Mouse (Mus musculus) heart, postnatal 0 days (tissue): ENCODE results near the gene Magi2. TPM values are rescaled to one million over a fixed set of nuclear protein-coding genes. Genes with fewer than 3 reads are reported as not detected.

Source experiments
- ATAC-seq: fragments of 200-750 bp; cut with Nextera tagmentation; 2 replicates; pipeline ENCODE4 v1.8.0; 2017; ENCODE audit warnings: low read depth, moderate number of reproducible peaks, moderate library complexity; ENCODE audit not compliant: insufficient read depth
- DNase-seq: peaks from one replicate; pipeline ENCODE4 v3.0.0-alpha.2; 2016; ENCODE audit warnings: low spot score
- H3K27ac ChIP-seq: fragments of 300-500 bp; sonication (generic); 2 replicates; pipeline ENCODE4 v1.5.1; 2014; ENCODE audit warnings: low read depth, mild to moderate bottlenecking
- H3K27me3 ChIP-seq: fragments of 300-500 bp; sonication (generic); 2 replicates; pipeline ENCODE4 v1.6.1; 2014; ENCODE audit warnings: low read length, mixed read lengths; ENCODE audit not compliant: control insufficient read depth, insufficient read depth
- H3K36me3 ChIP-seq: fragments of 300-500 bp; sonication (generic); replicated peaks from 2 replicates; pipeline ENCODE4 v1.6.1; 2014; ENCODE audit warnings: low read length, mixed read lengths; ENCODE audit not compliant: control insufficient read depth, insufficient read depth
- H3K4me1 ChIP-seq: fragments of 300-500 bp; sonication (generic); 2 replicates; pipeline ENCODE4 v1.6.1; 2014; ENCODE audit warnings: antibody characterized with exemption; ENCODE audit not compliant: control insufficient read depth, insufficient read depth
- H3K4me2 ChIP-seq: fragments of 300-500 bp; sonication (generic); 2 replicates; pipeline ENCODE4 v1.6.1; 2014; ENCODE audit warnings: low read depth, mild to moderate bottlenecking, low read length, moderate library complexity
- H3K4me3 ChIP-seq: fragments of 300-500 bp; sonication (generic); 2 replicates; pipeline ENCODE4 v1.5.1; 2014; ENCODE audit warnings: low read depth, low read length
- H3K9ac ChIP-seq: fragments of 300-500 bp; sonication (generic); replicated peaks from 2 replicates; pipeline ENCODE4 v1.6.1; 2014; ENCODE audit warnings: low read depth, low read length, mixed read lengths
- H3K9me3 ChIP-seq: fragments of 300-500 bp; sonication (generic); replicated peaks from 2 replicates; pipeline ENCODE4 v1.6.1; 2016; ENCODE audit warnings: low read length; ENCODE audit not compliant: control insufficient read depth
- CTCF ChIP-seq: IDR thresholded peaks from 2 replicates; pipeline ENCODE4 v1.5.1; 2016; ENCODE audit warnings: antibody characterized with exemption, control low read depth, low read depth
- EP300 ChIP-seq: IDR thresholded peaks from 2 replicates; pipeline ENCODE4 v1.6.1; 2016; ENCODE audit warnings: antibody characterized with exemption, low read depth
- WGBS: fragments of 180-500 bp; shearing (Covaris S2); extraction: QIAGEN DNeasy Blood & Tissue Kit; methylation state at CpG from one replicate; pipeline ENCODE4 v1.1.7; 2014; 5-methylcytosine and 5-hydroxymethylcytosine counted together
- polyA plus RNA-seq: library from polyadenylated mRNA; unstranded; fragments of >200 nt; fragmentation: Nextera tagmentation; extraction: Ambion mirVana; gene quantifications from 2 replicates; pipeline ENCODE4 v1.2.1, GENCODE M21; 2015
- total RNA-seq: library from RNA; depleted of rRNA; stranded (reverse); fragments of >200 nt; gene quantifications from 2 replicates; pipeline ENCODE4 v1.2.3, GENCODE M21; 2014; ENCODE audit warnings: low replicate concordance

The Magi2 gene
- total and polyA plus RNA-seq, 2 experiments from 2014 or later = 1.7 to 9.5 TPM

DNA sequence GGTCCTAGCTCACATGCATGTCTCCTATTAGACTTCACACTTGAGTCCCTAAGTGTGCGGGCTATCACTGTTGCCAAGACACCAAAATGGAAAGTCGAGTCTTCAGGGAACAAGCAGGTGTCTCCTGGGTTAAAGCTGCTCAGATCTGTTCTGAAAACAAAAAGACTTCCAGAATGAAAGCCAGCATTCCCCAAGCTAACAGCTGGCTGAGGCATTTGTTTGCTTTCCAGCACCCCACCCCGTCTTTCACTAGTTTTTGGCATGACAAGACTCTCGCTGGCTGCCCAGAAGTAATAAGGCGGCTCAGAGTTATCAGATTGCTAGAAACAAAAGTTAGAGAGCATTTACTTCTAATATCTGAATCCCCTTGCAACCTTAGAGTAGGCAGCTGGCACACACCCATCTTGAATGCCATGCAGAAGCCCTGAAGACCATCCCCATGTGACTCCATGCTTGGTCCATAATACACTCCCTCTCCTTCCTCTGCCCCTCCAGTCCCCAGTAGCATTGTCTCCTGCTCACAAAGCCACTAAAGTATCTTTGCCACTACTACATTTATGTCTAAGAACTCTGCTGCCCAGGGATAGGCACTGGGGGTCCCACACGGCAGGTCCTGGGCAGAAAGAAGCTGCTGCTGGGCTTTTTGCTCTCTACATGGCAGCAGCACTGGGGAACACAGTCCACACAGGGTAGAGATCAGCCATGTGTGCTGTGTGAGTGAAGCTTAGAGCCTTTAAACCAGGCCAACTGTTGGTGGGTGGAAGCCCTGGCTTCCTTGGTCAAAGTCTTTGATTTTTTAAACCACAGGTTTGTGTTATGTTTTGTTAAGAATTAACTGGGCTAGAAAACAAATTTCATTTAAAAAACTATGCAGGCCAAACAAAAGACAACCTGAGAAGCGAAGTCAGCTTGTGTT is 1394.0 kb downstream of the Magi2 start:
- no peak for ATAC-seq
- no peak overlapping the region for H3K4me2 ChIP-seq
- WGBS = 69% methylated on average over 7 of the region's 7 CpGs
- H3K4me3 ChIP-seq = no peak overlapping the region
- no peaks in the 10 kb centered on the region for H3K36me3 ChIP-seq
- no peak overlapping the region for H3K9ac ChIP-seq
- H3K4me1 ChIP-seq = no peaks in the 10 kb centered on the region
- no peaks in the 10 kb centered on the region for H3K9me3 ChIP-seq
- H3K27me3 ChIP-seq = no peaks in the 10 kb centered on the region
- no peak for DNase-seq
- no peak overlapping the region for H3K27ac ChIP-seq
- no peak for TF ChIP-seq EP300
- TF ChIP-seq CTCF = no peak

DNA sequence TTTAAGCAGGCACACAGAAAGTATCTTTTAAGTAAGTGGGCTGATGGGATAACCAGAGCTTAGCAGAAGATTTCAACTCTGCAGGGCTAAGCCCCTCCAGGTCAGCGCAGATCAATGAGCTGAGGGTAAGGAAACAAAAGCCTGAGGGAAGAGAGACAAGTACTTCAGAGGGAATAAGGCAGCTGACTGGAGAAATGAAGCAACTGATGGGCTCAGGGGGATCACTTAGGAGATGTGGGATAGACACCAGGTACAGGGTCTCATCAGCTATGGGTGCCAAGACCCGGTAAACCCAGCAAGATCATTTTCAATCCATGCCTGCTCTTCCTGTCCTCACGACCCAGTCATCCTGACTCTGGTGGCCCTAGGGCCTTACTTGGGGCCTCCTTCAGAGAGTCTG is 1395.6 kb downstream of the Magi2 start:
- Histone ChIP-seq H3K4me1 (no peaks in the 10 kb centered on the region), H3K36me3 (no peaks in the 10 kb centered on the region), H3K27ac (no peak overlapping the region), H3K4me2 (no peak overlapping the region), H3K9ac (no peak overlapping the region), H3K27me3 (no peaks in the 10 kb centered on the region), H3K9me3 (no peaks in the 10 kb centered on the region), H3K4me3 (no peak overlapping the region)
- TF ChIP-seq CTCF (no peak), EP300 (no peak)
- WGBS = 76% methylated on average over 3 of the region's 3 CpGs
- DNase-seq = no peak
- ATAC-seq = no peak

DNA sequence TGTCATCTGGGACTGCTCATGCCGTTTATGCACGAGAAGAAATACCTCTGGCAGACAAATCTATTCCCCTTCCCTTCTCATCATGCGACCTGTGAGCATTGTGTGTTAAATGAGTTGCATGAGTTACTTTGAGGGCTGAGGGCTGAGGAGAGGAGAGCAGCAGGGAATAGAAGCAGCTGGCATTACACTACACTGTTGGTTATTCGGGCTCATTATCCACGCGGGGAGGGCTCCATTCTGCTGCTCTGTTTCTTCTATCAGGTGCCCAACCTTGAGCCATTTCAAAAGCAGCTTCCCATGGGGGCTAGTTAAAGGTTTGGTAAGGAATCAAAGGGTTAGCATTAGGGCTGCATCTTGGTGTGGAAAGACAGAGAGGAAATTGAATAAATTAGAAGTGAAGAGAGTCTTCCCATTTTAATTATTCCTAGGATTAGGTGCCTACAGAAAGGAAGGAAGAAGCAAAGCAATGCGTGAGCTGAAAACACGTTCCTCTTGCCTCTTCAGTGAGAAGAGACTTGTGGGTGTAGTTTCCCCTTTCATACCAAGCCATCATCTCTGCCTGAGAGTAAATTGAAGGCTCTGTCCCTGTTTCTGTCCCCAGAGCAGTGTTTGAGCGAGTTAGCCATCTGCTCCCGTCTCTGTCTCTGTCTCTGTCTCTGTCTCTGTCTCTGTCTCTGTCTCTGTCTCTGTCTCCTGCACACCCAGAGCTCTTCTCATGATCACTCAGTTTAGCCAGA is 1396.2 kb downstream of the Magi2 start:
- H3K27me3 ChIP-seq = no peaks in the 10 kb centered on the region
- 63% methylated on average over 10 of the region's 10 CpGs for WGBS

DNA sequence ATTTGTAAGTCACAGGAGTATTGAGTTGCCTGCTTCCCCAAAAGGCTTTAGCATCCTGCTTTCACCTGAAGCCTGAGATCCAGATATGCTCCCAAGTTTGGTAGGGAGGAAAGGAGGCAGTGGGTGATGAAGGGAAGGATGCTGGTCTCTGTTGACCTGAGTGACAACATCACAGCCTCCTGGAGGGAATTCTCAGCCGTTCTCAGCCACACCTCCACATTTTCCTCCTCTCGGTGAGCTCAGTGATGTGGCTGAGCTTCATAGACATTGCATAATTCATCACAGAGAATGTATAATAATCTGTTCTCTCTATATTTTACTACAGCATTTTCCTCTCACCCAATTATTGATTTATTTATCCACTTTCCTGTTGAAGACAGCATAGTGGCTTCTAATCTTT is 1398.3 kb downstream of the Magi2 start:
- TF ChIP-seq EP300 (no peak), CTCF (no peak)
- WGBS = 52% methylated on average over 2 of the region's 2 CpGs

More for the DNA sequence above, 1396.2 kb downstream of the Magi2 start:
- no peaks in the 10 kb centered on the region for H3K9me3 ChIP-seq
- H3K4me3 ChIP-seq = no peak overlapping the region
- no peak for DNase-seq
- H3K4me1 ChIP-seq = no peaks in the 10 kb centered on the region
- H3K36me3 ChIP-seq = no peaks in the 10 kb centered on the region
- no peak for ATAC-seq
- H3K9ac ChIP-seq = no peak overlapping the region
- H3K4me2 ChIP-seq = no peak overlapping the region
- TF ChIP-seq CTCF = no peak
- no peak for TF ChIP-seq EP300
- no peak overlapping the region for H3K27ac ChIP-seq

DNA sequence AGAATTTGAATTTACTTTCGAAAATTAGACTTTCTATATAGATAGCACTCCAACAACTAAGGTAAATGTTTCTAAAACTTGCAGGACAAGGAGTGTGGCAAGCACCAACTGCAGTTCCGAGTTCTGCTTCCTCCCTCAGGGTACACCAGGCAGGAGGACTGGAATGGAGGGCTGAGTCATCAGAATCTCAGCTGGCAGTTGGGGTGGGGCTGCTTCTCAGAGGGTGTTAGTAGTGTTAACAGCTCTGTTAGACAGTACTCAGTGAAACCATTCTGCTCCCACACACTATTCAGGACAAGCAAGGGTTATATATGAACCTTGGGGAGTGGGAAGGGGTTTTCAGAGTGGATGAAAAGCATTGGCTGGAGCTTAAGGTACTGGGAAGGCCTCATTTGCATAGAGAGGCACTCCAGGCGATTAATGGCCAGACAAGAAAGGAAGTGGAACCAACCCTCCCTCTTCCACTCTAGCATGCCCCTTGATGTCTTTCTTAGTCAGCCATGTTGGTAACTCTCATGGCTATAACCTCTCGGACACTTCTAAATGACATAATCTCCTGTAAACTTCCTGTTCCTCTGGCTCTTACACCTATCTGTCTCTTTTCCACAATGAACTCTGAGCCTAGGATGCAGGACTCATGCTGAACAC is 1402.2 kb downstream of the Magi2 start:
- Histone ChIP-seq H3K4me2 (no peak overlapping the region), H3K4me3 (no peak overlapping the region), H3K36me3 (no peaks in the 10 kb centered on the region), H3K9ac (no peak overlapping the region), H3K27ac (no peak overlapping the region), H3K9me3 (no peaks in the 10 kb centered on the region), H3K27me3 (no peaks in the 10 kb centered on the region), H3K4me1 (no peaks in the 10 kb centered on the region)
- ATAC-seq (no peak), DNase-seq (no peak)
- TF ChIP-seq CTCF (no peak), EP300 (no peak)
- 56% methylated on average over 4 of the region's 4 CpGs for WGBS

More for the DNA sequence above, 1398.3 kb downstream of the Magi2 start:
- no peak overlapping the region for H3K4me3 ChIP-seq
- ATAC-seq = no peak
- H3K36me3 ChIP-seq = no peaks in the 10 kb centered on the region
- no peak overlapping the region for H3K9ac ChIP-seq
- no peaks in the 10 kb centered on the region for H3K4me1 ChIP-seq
- no peaks in the 10 kb centered on the region for H3K27me3 ChIP-seq
- DNase-seq = no peak
- H3K4me2 ChIP-seq = no peak overlapping the region
- H3K9me3 ChIP-seq = no peaks in the 10 kb centered on the region
- no peak overlapping the region for H3K27ac ChIP-seq
